Mouse (Mus musculus) T-cell, adult 2 months (primary cell): ENCODE results near the gene Arhgef2.

Source experiments
- DNase-seq: peaks from one replicate; pipeline ENCODE4 v3.0.0; 2022; ENCODE audit warnings: low spot score

The Arhgef2 gene

GRCm38 (mm10) chr3:88684236-88684979 is 78.6 kb downstream of the Arhgef2 start:
- DNase-seq, result no peak

- peak; percentile 99 for DNase-seq
These were observed 79.5 kb downstream of the Arhgef2 start, which contains the start of gene Khdc4 for GRCm38 (mm10) chr3:88684980-88685941. TSS of gene Khdc4 (plus strand) at chr3:88685803.

- no peak for DNase-seq
These were observed 80.2 kb downstream of the Arhgef2 start for GRCm38 (mm10) chr3:88685958-88686451.

GRCm38 (mm10) chr3:88686734-88687611 is 81.2 kb downstream of the Arhgef2 start:
- peak; percentile 6 for DNase-seq

GRCm38 (mm10) chr3:88689079-88689478 is 83.3 kb downstream of the Arhgef2 start:
- DNase-seq, result no peak

GRCm38 (mm10) chr3:88695545-88695944 is 89.8 kb downstream of the Arhgef2 start:
- DNase-seq, result no peak
